Mouse (Mus musculus): ENCODE results near the gene Gm20388. TPM values are rescaled to one million over a fixed set of nuclear protein-coding genes. Genes with fewer than 3 reads are reported as not detected.

Gene Gm20388
- polyA plus RNA-seq, 1 experiment from 2014 or later = not detected

- 79% methylated on average over 8 of the region's 8 CpGs for WGBS
- Histone ChIP-seq H3K36me3 (ENCODE audit: control insufficient read depth, insufficient read depth, low read length) (no peaks in the 10 kb centered on the region), H3K4me3 (ENCODE audit: control insufficient read depth in 1 of 2, insufficient read depth in 1 of 2, low read depth in 1 of 2, low read length in 2 of 2) (no peak overlapping the region), H3K27me3 (ENCODE audit: control insufficient read depth, insufficient read depth, low read length) (no peaks in the 10 kb centered on the region), H3K9ac (ENCODE audit: low read length) (no peak overlapping the region), H3K4me2 (ENCODE audit: low read length) (no peak overlapping the region), H3K27ac (replicated peaks in 1 of 2; ENCODE audit: control insufficient read depth in 1 of 2, insufficient read depth in 1 of 2, low read depth in 2 of 2, low read length in 2 of 2) (no peak overlapping the region), H3K9me3 (ENCODE audit: control insufficient read depth, low read length) (no peaks in the 10 kb centered on the region), H3K4me1 (ENCODE audit: control insufficient read depth in 2 of 2, insufficient read depth in 2 of 2, low read length in 2 of 2) (no peaks in the 10 kb centered on the region)
- no peak for ATAC-seq (ENCODE audit: insufficient number of reproducible peaks, insufficient read depth, low FRiP score, low read depth)
These were observed 2923.8 kb downstream of the Gm20388 start for GRCm38 (mm10) chr8:122834416-122834815.

GRCm38 (mm10) chr8:122834971-122835370 lies 2924.3 kb downstream of the Gm20388 start:
- Histone ChIP-seq H3K36me3 (ENCODE audit: control insufficient read depth, insufficient read depth, low read length) (no peaks in the 10 kb centered on the region), H3K9ac (ENCODE audit: low read length) (no peak overlapping the region), H3K4me1 (ENCODE audit: control insufficient read depth in 2 of 2, insufficient read depth in 2 of 2, low read length in 2 of 2) (no peaks in the 10 kb centered on the region), H3K27me3 (ENCODE audit: control insufficient read depth, insufficient read depth, low read length) (no peaks in the 10 kb centered on the region), H3K27ac (replicated peaks in 1 of 2; ENCODE audit: control insufficient read depth in 1 of 2, insufficient read depth in 1 of 2, low read depth in 2 of 2, low read length in 2 of 2) (no peak overlapping the region), H3K9me3 (ENCODE audit: control insufficient read depth, low read length) (no peaks in the 10 kb centered on the region), H3K4me3 (ENCODE audit: control insufficient read depth in 1 of 2, insufficient read depth in 1 of 2, low read depth in 1 of 2, low read length in 2 of 2) (no peak overlapping the region), H3K4me2 (ENCODE audit: low read length) (no peak overlapping the region)
- 27% methylated on average over 8 of the region's 8 CpGs for WGBS
- ATAC-seq (ENCODE audit: insufficient number of reproducible peaks, insufficient read depth, low FRiP score, low read depth) = peak; percentile 44; the same call in 1 of the 2 replicates

DNA sequence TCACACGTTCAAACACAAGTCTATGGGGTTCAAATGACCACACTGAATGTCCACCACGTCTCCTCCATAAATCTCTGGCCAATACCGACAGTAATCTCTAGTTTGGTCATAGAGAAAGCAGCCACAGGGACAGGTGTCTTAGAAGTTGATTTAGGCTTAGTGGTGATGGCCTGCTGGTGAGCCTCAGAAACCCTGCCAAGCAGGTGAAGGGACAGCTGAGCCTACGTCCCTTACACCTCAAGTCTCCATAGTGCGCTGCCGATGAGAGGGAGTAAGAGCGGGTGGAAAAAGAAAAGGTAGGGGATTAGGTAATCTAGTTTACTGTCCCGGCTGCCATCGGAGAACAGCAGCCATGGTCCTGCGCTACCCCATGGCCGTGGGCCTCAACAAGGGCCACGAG lies 2925.6 kb downstream of the Gm20388 start:
- Histone ChIP-seq H3K36me3 (ENCODE audit: control insufficient read depth, insufficient read depth, low read length) (no peaks in the 10 kb centered on the region), H3K4me1 (ENCODE audit: control insufficient read depth in 2 of 2, insufficient read depth in 2 of 2, low read length in 2 of 2) (peaks cover 0 to 3% of the 10 kb centered on the region in 2 experiments; a peak in 2 of 4 replicates), H3K27me3 (ENCODE audit: control insufficient read depth, insufficient read depth, low read length) (no peaks in the 10 kb centered on the region), H3K4me3 (ENCODE audit: control insufficient read depth in 1 of 2, insufficient read depth in 1 of 2, low read depth in 1 of 2, low read length in 2 of 2) (no peak overlapping the region), H3K9me3 (ENCODE audit: control insufficient read depth, low read length) (no peaks in the 10 kb centered on the region), H3K9ac (ENCODE audit: low read length) (no peak overlapping the region), H3K27ac (replicated peaks in 1 of 2; ENCODE audit: control insufficient read depth in 1 of 2, insufficient read depth in 1 of 2, low read depth in 2 of 2, low read length in 2 of 2) (no peak overlapping the region), H3K4me2 (ENCODE audit: low read length) (no peak overlapping the region)
- WGBS = 86% methylated on average over 12 of the region's 12 CpGs
- no peak for ATAC-seq (ENCODE audit: insufficient number of reproducible peaks, insufficient read depth, low FRiP score, low read depth)

DNA sequence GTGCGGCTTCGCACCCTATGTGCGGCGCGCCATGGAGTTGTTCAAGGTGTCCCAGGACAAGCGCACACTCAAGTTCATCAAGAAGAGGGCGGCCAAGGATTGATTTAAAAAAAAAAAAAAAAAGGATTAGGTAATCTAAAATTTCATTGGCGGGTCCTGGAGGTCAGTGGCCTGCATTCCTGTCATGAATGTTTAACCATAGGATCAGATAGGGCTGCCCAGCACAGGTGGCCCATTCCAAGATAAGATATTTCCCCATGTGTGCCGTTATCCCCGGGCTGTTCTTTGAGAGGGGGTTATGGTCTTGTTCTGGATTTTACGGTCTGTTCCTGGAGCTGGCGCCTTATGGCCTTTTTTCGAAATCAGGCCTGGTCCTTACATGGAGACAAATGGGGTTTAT lies 2926.1 kb downstream of the Gm20388 start:
- ATAC-seq (ENCODE audit: insufficient number of reproducible peaks, insufficient read depth, low FRiP score, low read depth) = no peak
- Histone ChIP-seq H3K36me3 (ENCODE audit: control insufficient read depth, insufficient read depth, low read length) (no peaks in the 10 kb centered on the region), H3K4me1 (ENCODE audit: control insufficient read depth in 2 of 2, insufficient read depth in 2 of 2, low read length in 2 of 2) (peaks cover 0 to 3% of the 10 kb centered on the region in 2 experiments; a peak in 2 of 4 replicates), H3K9ac (ENCODE audit: low read length) (no peak overlapping the region), H3K27me3 (ENCODE audit: control insufficient read depth, insufficient read depth, low read length) (no peaks in the 10 kb centered on the region), H3K4me3 (ENCODE audit: control insufficient read depth in 1 of 2, insufficient read depth in 1 of 2, low read depth in 1 of 2, low read length in 2 of 2) (no peak overlapping the region), H3K27ac (replicated peaks in 1 of 2; ENCODE audit: control insufficient read depth in 1 of 2, insufficient read depth in 1 of 2, low read depth in 2 of 2, low read length in 2 of 2) (no peak overlapping the region), H3K9me3 (ENCODE audit: control insufficient read depth, low read length) (no peaks in the 10 kb centered on the region), H3K4me2 (ENCODE audit: low read length) (no peak overlapping the region)
- 86% methylated on average over 13 of the region's 13 CpGs for WGBS

DNA sequence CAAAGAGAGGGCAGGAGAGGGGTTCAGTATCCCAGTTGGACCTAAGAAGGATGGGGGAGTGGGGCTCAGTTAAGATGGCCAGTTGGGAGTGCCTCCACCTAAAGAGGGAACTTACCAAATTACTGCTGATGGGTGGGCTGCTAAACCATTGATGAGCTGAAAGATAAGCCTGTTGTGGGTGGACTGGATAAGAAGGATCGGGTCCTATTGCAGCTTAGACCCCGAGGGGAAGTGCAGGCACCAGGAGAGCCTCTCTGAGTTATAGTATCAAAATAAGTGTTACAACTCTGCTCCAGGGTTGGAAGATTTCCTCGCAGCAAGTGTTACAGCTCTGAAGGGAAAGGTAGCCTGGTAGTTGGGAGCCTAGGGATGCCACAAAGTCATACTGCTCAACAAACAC lies 2933.5 kb downstream of the Gm20388 start:
- Histone ChIP-seq H3K4me1 (ENCODE audit: control insufficient read depth in 2 of 2, insufficient read depth in 2 of 2, low read length in 2 of 2) (peaks cover 13 to 15% of the 10 kb centered on the region in 2 experiments; a peak in 3 of 4 replicates), H3K27me3 (ENCODE audit: control insufficient read depth, insufficient read depth, low read length) (peaks cover 11% of the 10 kb centered on the region), H3K4me2 (ENCODE audit: low read length) (no peak overlapping the region), H3K9me3 (ENCODE audit: control insufficient read depth, low read length) (no peaks in the 10 kb centered on the region), H3K9ac (ENCODE audit: low read length) (no peak overlapping the region), H3K27ac (replicated peaks in 1 of 2; ENCODE audit: control insufficient read depth in 1 of 2, insufficient read depth in 1 of 2, low read depth in 2 of 2, low read length in 2 of 2) (no peak overlapping the region), H3K36me3 (ENCODE audit: control insufficient read depth, insufficient read depth, low read length) (no peaks in the 10 kb centered on the region), H3K4me3 (ENCODE audit: control insufficient read depth in 1 of 2, insufficient read depth in 1 of 2, low read depth in 1 of 2, low read length in 2 of 2) (no peak overlapping the region)
- no peak for ATAC-seq (ENCODE audit: insufficient number of reproducible peaks, insufficient read depth, low FRiP score, low read depth)
- 60% methylated on average over 3 of the region's 3 CpGs for WGBS

GRCm38 (mm10) chr8:122845662-122846061 lies 2935.0 kb downstream of the Gm20388 start:
- Histone ChIP-seq H3K9ac (ENCODE audit: low read length) (no peak overlapping the region), H3K4me1 (ENCODE audit: control insufficient read depth in 2 of 2, insufficient read depth in 2 of 2, low read length in 2 of 2) (peaks cover 13 to 15% of the 10 kb centered on the region in 2 experiments; a peak in 3 of 4 replicates), H3K4me2 (ENCODE audit: low read length) (no peak overlapping the region), H3K36me3 (ENCODE audit: control insufficient read depth, insufficient read depth, low read length) (no peaks in the 10 kb centered on the region), H3K4me3 (ENCODE audit: control insufficient read depth in 1 of 2, insufficient read depth in 1 of 2, low read depth in 1 of 2, low read length in 2 of 2) (no peak overlapping the region), H3K27ac (replicated peaks in 1 of 2; ENCODE audit: control insufficient read depth in 1 of 2, insufficient read depth in 1 of 2, low read depth in 2 of 2, low read length in 2 of 2) (no peak overlapping the region), H3K9me3 (ENCODE audit: control insufficient read depth, low read length) (no peaks in the 10 kb centered on the region), H3K27me3 (ENCODE audit: control insufficient read depth, insufficient read depth, low read length) (peaks cover 15% of the 10 kb centered on the region)
- 61% methylated on average over 4 of the region's 4 CpGs for WGBS
- ATAC-seq (ENCODE audit: insufficient number of reproducible peaks, insufficient read depth, low FRiP score, low read depth) = no peak

GRCm38 (mm10) chr8:122847829-122848561 lies 2937.4 kb downstream of the Gm20388 start, which contains the start of gene Cdh15:
Gene Cdh15, plus strand, starts transcription at chr8:122847966.
- H3K27me3 ChIP-seq (ENCODE audit: control insufficient read depth, insufficient read depth, low read length) = peaks cover 18% of the 10 kb centered on the region
- no peaks in the 10 kb centered on the region for H3K9me3 ChIP-seq (ENCODE audit: control insufficient read depth, low read length)
- H3K36me3 ChIP-seq (ENCODE audit: control insufficient read depth, insufficient read depth, low read length) = no peaks in the 10 kb centered on the region
- H3K4me2 ChIP-seq (ENCODE audit: low read length) = peak within 1 kb of the TSS; percentile 53
- no peak within 1 kb of the TSS for H3K27ac ChIP-seq (replicated peaks in 1 of 2; ENCODE audit: control insufficient read depth in 1 of 2, insufficient read depth in 1 of 2, low read depth in 2 of 2, low read length in 2 of 2)
- peaks cover 10 to 15% of the 10 kb centered on the region in 2 experiments; a peak in 3 of 4 replicates for H3K4me1 ChIP-seq (ENCODE audit: control insufficient read depth in 2 of 2, insufficient read depth in 2 of 2, low read length in 2 of 2)
- peak; percentile 74 for ATAC-seq (ENCODE audit: insufficient number of reproducible peaks, insufficient read depth, low FRiP score, low read depth)
- 11% methylated on average over 17 of the region's 18 CpGs for WGBS
- peak within 1 kb of the TSS in 1 of 2 experiments; percentile 17; a peak in 1 of 4 replicates for H3K4me3 ChIP-seq (ENCODE audit: control insufficient read depth in 1 of 2, insufficient read depth in 1 of 2, low read depth in 1 of 2, low read length in 2 of 2)
- H3K9ac ChIP-seq (ENCODE audit: low read length) = peak within 1 kb of the TSS; percentile 16; the same call in 1 of the 2 replicates

All from heart, embryonic 14.5 days (tissue).